Mouse (Mus musculus) stomach, postnatal 0 days (tissue): ENCODE results near the gene Lrp1.

Experiments
- CTCF ChIP-seq: IDR thresholded peaks from 2 replicates; pipeline ENCODE4 v1.5.1; 2016; ENCODE audit warnings: antibody characterized with exemption, low read depth, mild to moderate bottlenecking, moderate library complexity
- EP300 ChIP-seq: optimal IDR thresholded peaks from 2 replicates; pipeline ENCODE3; 2016; ENCODE audit warnings: antibody characterized with exemption

DNA sequence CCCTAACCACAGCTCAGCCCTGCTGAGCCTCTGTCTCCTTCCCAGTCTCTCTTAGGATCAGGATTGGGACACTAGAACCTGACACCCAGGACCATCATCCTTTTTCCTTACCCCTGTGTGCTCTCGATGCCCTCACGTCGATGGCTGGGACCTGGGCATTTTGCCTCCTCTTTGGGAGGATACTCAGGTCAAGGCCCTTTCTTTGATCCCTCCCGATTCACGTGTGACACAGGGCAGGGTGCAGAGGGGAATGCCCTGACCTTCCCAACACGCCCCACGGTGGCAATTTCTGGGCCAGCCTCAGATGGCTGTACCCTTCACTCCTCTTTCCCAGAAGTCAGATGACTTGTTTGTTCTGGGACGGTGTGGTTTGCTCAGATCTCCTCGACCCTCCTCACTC, 43.8 kb downstream of the Lrp1 start:
- no peak for TF ChIP-seq CTCF
- TF ChIP-seq EP300, result no peak
